Mouse (Mus musculus): ENCODE measurements around the gene Vti1a. TPM values are rescaled to one million over a fixed set of nuclear protein-coding genes. Genes with fewer than 3 reads are reported as not detected.

Vti1a gene
- total RNA-seq, 2 experiments from 2014 or later: 27.6 to 33.0 TPM

DNA sequence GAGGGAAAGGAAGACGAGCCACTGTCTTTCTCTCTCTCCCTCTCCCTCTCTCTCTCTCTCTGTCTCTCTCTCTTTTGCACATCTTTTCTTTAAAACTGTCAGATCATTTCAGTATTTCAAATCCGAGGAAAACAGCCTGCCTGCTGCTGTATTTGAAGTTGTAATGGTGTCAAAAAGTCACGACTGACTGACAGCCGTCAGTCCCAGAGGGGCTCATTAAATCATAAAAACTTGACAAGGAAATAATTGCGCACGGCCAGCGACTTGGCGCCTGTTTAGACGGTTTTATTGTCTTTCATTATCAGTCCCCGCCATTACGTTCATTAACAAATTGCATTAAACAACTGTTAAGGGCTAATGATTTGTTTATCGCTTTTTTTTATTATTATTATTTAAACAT is 310.9 kb downstream of the Vti1a start:
- DNase-seq: no peak

DNA sequence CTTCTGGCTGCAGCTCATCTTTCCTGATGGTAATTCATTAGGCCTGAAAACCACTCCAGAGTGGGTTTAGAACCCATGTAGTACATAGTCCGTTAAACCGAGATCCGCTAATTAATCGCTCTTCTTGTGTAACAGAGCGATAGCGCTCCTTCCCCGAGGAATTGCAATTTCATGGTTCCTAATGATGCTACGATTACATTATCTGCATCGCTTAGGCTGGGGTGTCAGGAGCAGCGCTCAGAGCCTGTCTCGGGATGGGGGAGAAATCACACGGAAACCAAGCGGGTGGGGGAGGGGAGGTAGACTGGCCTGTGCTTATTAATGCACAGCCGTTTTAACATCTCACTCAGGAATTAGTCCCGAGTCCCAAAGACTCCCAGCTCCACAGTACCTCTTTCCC is 319.4 kb downstream of the Vti1a start:
- DNase-seq: no peak

DNA sequence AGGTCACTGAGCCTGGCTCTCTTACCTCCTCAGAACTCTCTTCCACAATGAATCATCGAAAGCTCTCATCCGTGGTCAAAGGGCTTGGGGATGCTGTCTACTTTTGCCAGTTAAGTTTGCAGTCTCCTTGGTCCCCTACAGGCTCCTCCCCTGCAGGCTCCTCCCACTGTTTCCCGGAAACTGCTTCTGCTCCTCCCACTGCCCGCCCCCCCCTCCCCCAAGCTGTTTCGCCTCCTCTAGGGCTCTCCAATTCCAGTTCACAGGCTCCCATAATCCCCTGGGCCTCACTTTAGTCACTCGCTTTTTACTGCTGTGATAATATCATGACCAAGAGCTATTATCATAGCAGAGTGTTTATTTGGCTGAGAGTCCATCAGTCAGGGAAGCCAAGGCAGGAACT is 324.2 kb downstream of the Vti1a start:
- no peak for DNase-seq

DNA sequence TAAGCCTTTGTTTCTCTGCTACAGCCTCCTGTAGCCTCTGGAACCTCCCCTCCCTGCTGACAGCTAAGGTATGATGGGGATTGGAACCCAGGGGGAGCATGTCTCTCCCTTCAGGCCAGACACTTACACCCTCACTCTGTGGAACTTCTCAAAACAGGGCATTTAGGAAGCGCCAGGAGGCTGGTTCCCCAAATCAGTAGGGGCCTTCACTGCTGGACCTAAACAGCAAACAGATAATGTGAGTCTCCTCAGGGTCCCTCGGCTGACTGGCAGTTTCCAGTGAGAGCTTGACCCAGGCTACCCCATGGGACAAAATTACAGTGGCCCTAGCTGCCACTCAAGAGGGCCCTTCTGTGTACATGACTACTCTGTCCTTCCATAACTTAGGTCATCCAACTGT is 325.8 kb downstream of the Vti1a start:
- no peak for DNase-seq

DNA sequence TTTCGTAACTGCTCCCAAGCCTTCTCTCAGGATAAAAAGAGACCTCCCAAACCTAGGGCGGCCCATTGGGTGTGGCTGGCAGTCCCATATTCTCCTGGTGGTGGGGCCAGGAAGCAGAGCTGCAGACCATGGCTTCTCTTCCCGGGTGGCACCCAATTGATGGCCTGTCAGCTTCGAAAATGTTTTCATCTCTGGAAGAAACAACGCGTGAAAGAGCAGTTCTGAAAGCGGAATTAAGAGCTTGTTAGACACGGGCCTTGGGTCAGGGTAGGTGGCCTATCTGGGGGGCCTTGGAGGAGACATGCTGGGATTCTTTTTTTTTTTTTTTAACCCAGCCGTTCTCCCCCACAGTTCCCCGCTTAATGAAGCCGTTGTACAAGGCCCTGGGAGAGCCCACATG is 326.3 kb downstream of the Vti1a start:
- no peak for DNase-seq

DNA sequence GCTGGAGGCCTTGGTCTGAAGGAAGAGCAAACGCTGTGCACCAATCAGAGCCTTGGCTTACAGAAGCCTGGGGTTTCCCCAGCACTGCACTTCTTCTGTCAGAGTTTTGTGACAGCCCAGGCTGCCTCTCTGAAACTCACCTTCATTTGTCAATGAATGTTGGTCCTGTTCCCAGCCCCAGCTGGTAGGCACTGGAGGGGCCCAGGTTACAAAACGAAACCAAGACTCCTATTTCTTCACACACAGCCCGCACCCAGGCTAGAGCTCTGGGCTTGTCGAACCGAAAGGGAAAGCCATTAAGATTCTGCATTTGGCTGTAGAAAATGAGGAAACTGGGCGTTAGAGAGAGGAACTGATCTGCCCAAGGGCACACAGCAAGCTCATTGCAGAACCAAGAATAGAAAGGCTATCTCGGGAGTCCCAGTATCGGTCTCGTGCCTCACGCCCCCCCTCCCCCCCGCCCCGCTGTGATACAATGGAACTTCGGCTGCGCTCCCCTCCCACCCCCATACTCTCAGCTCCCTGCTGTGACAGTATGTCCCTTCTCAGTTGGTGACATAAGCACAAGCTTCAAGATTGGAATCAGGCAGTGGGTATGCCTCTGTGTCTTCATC is 327.3 kb downstream of the Vti1a start:
- DNase-seq: peak; percentile 63

DNA sequence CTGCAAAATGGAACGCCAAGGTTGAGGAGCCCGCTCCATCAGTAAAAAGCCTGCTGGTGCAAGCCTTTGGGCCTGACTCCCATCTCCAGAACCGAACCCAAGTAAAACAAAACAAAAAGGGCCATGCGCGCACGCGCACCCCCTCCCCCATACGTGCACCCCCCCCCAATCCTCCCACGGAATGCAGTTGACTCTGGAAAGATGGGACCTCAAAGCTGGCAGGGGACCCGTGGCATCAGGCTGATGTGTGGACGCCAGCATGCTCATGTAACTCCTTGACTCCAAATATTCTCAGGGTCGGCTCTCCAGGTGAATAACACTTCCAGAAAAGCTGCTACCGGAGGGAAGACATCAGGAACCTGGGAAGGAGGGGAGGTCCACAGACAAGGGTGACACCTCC is 327.8 kb downstream of the Vti1a start:
- DNase-seq: no peak

DNA sequence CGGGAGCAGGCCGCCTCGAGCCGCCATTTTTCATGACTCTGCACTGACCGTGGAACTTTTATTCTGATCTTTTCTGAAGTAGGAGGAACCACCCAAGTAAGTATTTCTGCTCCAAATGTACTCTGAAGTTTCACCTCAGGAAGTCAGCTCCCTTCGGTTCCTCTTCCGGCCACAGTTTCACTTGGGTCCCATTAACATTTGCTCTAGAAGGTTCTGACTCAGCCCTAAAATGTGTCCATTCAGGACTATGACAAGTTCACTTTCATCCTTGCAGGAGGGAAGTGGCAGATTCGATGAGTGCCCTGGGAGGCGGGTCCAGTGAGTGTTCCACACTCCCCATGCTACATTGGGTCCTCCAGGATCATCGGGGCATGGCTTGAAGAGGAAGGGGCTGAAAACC is 333.3 kb downstream of the Vti1a start:
- DNase-seq: no peak

DNA sequence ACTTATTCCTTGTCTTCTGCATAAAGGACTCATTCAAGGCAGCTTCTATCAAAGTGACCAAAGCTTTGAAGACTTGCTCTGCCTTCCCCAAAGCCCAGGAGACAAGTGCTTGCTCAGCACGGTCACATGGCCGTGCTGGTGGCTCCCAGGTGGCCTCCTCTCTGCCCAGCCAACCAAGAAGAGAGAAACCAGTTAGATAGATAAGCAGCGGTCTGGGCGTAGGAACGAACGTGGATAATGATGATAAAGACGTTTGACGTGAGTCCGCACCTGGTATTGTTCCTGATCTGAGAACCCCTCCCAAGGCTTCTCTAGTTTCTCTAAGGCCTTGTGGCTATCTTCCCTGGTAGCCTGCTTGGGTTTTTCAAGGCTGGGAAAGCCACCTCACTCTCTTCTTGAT is 334.9 kb downstream of the Vti1a start:
- DNase-seq: no peak

DNA sequence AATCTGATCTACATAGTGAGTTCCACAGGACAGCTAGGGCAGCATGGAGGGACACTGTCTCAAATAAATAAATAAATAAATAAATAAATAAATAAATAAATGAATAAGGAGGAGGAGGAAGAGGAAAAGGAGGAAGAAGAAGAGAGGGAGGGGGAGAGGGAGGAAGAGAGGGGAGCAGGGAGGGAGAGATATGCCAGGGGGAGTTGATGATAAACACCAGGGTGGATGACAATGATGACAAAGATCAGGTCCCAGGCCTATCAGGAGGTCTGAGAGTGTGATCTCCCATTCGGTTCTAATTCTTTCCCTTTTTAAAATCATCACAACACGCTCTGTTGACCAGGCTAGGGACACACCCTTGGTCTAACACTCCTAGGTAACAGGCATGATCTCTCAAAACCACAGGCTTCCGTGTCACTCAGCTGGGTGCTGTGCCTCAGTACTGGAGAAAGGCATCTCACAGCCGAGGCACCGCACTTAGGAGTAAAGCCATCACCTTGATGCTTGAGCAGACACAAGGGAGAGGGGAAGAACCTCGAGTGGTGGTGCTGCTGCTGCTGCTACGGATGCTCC is 336.7 kb downstream of the Vti1a start:
- no peak for DNase-seq

DNA sequence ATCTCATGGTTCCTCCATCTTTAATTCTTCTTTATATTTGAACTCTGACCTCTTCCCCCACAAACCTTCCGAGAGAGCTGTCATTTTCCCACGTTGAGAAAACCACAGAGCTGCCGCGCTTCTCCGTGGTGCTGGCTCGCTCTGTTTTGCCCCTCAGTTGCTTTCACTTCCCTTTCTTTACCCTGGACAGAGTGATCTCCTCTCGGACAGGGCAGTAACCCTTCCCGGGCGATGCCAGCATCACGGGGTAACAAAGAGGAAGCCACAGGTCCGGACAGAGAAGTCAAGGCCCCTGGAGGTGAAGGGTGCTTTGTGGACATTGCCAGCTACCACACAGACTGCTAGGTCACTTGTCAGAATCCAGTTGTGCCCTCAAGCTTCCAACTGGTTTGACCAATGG is 344.1 kb downstream of the Vti1a start:
- DNase-seq: no peak

DNA sequence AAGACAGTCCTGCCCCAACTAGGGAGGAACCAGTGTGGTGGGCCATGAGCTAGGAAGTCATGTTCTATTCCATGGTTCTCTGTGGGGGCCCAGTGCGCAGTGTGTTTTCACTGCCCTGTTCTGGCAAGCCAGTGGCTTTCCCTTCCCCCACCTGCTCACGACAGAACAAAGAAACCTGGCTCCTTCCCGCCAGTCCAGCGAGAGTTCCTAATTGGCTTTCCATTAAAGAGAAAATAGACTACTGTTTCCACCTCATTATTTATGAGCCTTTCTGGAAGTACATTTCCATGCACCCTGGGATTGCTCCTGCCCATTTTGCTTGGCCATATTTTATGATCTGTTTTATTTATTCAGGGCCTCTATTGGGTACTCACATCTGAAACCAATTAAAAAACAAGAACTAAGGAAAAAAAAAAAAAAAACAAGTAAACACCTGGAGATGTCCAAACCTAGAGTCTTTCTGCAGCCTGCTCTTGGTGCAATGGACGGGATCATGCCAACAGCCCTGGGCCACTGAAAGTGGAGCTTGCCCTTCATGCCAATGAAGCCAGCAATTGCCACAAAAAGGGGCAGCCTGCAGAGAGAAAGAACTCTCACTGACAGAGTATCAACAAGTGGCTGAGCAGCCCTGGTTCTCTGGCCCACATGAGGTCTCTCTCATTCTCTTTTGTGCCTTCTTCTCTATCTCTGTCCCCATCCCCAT is 346.6 kb downstream of the Vti1a start:
- no peak for DNase-seq

DNA sequence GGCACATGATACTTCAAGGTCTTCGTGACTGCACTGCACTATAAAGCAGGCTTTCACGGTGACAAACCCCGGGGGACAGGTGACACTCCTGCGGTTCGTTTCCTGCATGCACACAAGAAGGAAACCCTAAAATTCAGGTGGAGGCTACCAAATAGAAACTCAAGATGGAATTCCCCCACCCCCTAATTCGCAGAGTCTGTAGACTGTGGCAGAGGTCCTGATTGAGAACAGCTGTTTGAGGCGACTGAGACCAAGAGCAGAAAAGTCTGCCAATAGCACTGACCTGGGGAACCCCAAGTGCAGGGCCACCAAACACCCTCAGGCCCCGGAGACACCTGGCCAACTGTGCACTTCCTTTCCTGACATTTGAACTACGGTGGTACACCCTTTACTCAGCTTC is 351.7 kb downstream of the Vti1a start:
- no peak for DNase-seq

DNA sequence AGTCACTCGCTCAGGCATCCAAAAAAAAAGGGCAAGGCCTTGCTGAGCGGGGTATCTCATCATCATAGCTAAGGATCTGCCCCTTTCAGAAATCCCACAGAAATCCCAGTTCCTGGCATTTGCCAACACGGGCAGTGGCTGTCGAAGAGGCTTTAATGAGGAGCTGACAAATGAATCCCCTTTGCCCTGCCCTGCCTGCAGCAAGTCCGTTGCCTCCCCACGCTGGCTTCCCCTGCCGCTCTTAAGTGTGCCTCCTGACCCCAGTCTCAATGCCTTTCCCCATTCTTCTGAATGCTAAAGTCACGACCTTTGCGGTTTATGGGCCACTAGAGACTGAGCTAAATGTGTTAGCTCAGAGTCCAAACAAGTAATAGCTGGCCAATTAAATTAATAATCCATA is 352.8 kb downstream of the Vti1a start:
- no peak for DNase-seq

Other genes starting within 250 kb of the Vti1a start
- gene Gpam, start 189.1 kb upstream of the Vti1a start, total RNA-seq (2021): 100 to 1,000 TPM; 174 to 215 TPM
- under 1 TPM; 0.45 to 0.55 TPM for gene Tectb, start 135.6 kb upstream of the Vti1a start, total RNA-seq (2021)
- not detected for gene Gucy2g, start 75.1 kb upstream of the Vti1a start, total RNA-seq (2021)
- 100 to 1,000 TPM in 1 of 2 experiments, 10 to 100 TPM in 1; 89.8 to 143 TPM for gene Acsl5, start 64.4 kb upstream of the Vti1a start, total RNA-seq (2021)
- 10 to 100 TPM; 37.9 to 38.8 TPM for gene Zdhhc6, start 263 bp upstream of the Vti1a start, total RNA-seq (2021)

Data from adrenal gland, postnatal 10 days (tissue).